Mouse (Mus musculus) heart, postnatal 25 days (tissue): Measurements from ENCODE around the gene Cd46. TPM values are rescaled to one million over a fixed set of nuclear protein-coding genes. Genes with fewer than 3 reads are reported as not detected.

ENCODE experiments used
- DNase-seq: peaks from one replicate; pipeline ENCODE4 v3.0.0; 2022; ENCODE audit warnings: low spot score
- intact Hi-C: fragments of 180-260 bp; cut with DNase I; formaldehyde crosslinking; loops from one replicate; pipeline ENCODE4 v1.15.1; 2025
- total RNA-seq, 2 experiments: library from RNA; stranded (reverse); gene quantifications; 2 replicates each; pipeline ENCODE4 v1.2.3; 2021

The Cd46 gene
- total RNA-seq, 2 experiments from 2014 or later = 0.75 to 1.1 TPM

- no peak for DNase-seq
- intact Hi-C loops = loop anchor here (2.0 kb wide), 1 partner anchor 13 kb away; no protein-coding TSS in a partner anchor
Measured at GRCm38 (mm10) chr1:195021831-195022230, 70.2 kb downstream of the Cd46 start.

GRCm38 (mm10) chr1:195019062-195019600, 72.9 kb downstream of the Cd46 start:
- no peak for DNase-seq
- intact Hi-C loops = no loop called here

DNA sequence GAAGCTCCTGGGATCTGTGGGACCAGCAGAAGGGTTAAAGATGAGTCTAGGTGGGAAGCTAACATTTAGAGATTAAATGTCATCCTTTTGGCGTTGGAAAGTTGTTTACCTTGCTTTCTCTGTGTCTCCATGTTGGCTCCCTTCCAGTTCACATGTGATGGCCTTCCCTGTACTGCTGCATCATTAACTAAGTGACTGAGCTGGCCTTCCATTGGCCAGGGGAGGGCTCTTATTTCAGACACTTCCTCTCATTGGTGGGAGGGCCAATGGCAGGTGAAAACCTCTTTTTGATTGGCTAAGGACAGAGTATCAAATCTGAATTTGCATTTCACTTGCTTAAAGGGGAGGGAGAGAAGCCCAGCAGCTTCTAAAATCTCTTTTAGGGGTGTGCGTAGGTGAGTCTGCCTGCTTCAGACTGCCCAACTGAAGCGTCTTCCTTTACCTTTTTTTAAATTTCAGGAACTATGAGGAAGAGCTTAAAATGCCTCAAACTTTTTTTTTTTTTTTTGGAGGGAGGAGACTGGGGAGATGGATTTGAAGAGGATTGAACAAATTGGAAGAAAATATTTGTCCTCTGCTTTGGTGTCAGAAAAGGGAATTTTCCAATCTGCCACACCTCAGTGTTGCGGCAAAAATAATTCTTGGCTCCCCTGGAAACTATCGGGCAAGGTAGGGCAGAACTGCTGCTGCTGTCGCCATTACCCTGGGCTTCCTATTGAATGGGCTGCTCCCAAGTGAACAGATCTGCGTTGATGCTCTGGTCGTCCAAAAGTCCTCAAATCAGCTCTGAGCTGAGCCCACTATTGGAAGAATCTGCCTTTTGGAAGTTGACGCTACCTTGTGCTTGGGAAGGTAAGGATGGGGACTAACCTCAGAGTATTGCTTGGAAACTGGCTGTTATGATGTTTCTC, 73.7 kb downstream of the Cd46 start:
- intact Hi-C loops = no loop called here
- DNase-seq = peak; percentile 68

GRCm38 (mm10) chr1:195017626-195018025, 74.4 kb downstream of the Cd46 start:
- no peak for DNase-seq
- intact Hi-C loops = no loop called here

DNA sequence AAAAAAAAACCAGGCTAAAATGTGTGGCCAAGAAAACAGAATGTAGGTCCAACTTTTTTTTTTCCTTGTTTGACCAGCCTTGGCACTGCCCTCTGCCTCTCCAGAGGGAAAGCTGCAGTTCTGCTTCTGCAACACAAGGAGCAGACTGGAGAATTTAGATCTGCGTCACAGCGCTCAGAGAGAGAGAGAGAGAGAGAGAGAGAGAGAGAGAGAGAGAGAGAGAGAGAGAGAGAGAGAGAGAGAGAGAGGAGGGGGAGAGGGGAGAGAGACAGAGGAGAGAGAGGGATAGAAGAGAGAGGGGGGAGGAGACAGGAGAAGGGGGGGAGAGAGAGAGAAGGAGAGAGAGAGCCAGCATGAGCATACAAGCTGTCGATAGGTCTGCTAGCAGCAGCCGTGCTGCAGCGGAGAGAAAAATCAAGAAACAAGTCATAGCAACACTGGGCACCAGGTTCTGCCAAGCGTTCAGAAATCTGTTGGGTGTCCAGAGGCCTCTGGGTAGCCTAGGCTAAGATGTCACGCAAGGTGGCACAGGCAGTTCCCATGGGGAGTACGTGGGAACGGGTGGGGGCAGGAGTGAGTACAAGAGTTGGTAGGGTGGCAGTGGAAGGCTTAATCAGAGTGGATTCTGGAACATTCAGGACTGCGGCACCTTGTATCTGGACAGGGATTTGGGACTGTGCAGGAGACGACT, 75.1 kb downstream of the Cd46 start:
- intact Hi-C loops = no loop called here
- peak; percentile 48 for DNase-seq

DNA sequence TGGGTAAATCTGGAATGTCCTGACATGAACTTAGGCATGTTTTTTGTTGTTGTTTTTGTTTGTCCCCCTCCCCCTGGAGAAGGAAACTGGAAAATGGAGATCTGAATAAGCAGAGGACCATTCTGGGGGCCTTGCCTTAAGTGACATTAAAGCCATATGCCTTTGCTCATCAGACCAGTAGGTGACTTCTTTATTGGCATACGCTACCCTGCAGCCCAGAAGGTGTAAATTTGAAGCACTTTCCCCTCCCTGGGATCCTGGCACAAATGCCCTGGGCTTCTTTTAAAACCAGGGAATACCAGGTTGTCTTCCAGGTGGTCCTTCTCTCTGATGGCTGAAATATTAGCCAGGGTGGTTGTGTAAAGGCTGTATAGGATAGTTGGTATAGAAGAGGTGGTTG, 76.8 kb downstream of the Cd46 start:
- no peak for DNase-seq
- intact Hi-C loops = loop anchor here (1.0 to 2.0 kb wide), 2 partner anchors 20 to 39 kb away; no protein-coding TSS in a partner anchor

DNA sequence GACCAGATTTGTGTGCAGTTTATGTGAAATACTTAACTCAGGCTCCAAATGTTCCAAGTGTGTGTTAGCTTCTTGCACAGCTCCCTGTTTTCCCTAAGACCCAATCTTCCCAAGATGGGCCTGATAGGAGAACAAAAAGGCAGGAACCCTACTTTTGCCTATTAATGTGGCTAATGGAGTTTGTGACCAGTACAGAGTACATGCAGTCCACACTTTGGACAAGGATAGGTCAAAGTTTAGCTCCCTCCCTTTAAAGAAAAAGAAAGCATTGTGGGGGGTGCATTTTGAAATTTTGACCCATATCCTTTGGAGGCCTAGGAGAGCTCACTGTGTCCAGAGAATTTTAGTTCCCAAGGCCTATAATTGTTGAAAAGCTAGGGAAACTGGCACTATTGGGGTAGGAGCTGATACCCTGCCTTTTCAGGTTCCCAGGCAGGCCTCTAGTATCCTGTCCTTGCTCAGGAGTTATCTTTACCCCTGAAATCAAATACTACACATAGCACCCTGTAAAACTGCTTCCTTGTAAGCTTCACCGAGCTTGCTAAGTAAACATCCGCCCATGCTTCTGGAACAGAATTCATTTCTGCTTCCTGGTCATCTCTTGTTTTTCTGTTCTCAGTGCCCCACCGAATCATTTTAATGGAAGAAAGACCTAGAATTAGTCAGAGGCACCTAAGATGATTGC, 77.7 kb downstream of the Cd46 start:
- no peak for DNase-seq
- intact Hi-C loops = loop anchor here (2.0 kb wide), 1 partner anchor 20 kb away; no protein-coding TSS in a partner anchor

DNA sequence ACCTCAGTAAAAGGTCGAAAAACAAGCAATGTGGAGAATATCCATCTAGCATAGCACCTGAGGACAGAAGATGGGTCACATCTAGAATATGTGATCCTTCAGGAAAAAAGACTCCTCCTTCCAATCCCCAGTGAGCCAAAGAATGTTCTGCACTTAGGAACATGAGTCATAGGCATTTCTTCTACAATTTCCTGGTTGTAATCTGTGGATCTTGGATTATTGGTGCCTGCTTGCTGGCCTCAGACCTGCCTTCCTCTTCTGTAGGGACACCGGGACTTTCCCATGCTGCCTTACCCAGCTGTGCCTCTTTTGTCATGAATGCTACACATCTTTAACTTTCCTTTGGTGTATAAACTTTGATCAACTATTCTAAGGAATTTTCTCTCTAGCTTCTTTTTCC, 79.5 kb downstream of the Cd46 start:
- intact Hi-C loops = no loop called here

GRCm38 (mm10) chr1:195006267-195006666, 85.8 kb downstream of the Cd46 start:
- intact Hi-C loops = no loop called here
- no peak for DNase-seq

More for the DNA sequence above, 79.5 kb downstream of the Cd46 start:
- DNase-seq = no peak

GRCm38 (mm10) chr1:195004194-195004593, 87.9 kb downstream of the Cd46 start:
- intact Hi-C loops = no loop called here
- DNase-seq = no peak

DNA sequence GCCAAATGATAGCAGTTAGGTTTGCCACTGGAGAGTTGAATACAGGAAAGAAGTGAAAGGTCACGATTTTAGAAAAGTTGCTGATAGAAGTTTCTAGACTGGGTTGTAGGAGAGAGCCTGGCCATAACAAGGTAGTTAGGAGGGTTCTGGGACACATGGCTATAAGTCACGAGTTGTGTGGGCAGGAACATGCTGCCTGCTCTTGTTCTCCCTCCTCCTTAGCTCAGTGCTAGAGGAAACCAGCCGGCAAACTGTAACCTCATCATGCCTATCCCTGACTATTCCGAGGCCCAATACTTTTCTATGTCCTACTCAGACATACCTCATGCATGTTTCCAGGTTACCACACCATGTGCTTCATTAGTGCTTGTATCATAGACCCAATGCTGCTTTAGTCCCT, 88.7 kb downstream of the Cd46 start:
- no peak for DNase-seq
- intact Hi-C loops = no loop called here

DNA sequence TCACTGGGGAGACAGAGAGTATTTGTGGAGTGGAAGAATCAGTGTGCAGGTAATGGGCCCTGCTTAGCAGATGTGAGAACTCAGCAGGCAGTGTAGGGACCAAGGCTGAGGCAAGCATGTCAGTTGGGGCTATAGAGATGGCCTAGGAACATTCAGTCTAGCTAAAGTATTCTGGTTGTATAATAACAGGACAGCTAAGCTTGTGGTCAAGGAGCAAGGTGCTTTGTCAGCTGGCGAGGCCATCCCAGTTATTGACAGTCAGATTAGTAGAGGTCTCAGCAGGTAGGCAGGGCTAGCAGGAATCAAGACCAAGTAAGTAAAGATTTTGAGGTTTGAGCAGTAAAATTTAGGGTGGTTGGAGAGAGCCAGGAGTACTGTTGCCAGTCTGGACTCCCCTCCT, 93.7 kb downstream of the Cd46 start:
- intact Hi-C loops = no loop called here
- no peak for DNase-seq

- intact Hi-C loops = loop anchor here (2.0 kb wide), 1 partner anchor 20 kb away; no protein-coding TSS in a partner anchor
- peak; percentile 58 for DNase-seq
Measured at GRCm38 (mm10) chr1:194995196-194995595, 96.9 kb downstream of the Cd46 start.

GRCm38 (mm10) chr1:194994262-194994661, 97.8 kb downstream of the Cd46 start:
- intact Hi-C loops = loop anchor here (2.0 kb wide), 1 partner anchor 21 kb away; no protein-coding TSS in a partner anchor
- no peak for DNase-seq

DNA sequence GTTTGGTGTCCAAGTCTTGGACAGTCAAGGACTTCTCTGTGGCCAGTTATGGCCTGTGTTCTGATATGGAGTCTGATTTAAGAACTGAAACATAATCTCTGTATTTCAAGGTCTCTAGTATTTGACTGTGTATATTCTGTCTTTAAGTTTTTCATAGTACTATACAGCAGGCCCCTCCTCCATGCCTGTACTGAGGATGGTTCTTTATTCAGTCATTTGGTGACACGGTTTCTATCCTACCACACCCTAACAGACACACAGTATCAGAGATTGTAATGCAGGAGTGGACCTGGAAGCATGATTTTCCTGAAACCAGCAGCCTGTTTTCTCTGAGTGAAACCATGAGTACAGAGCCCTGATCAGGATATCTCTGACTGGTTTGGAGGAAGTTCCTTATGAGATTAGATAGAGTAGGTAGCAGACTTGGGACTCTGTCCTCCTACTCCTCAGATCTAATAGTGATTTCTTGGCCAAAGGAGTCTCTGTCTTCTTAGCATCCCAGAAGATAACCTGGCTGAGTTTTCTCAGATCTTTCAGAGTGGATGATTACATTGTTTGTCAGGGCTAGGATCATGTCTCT, 98.5 kb downstream of the Cd46 start:
- intact Hi-C loops = no loop called here
- no peak for DNase-seq

DNA sequence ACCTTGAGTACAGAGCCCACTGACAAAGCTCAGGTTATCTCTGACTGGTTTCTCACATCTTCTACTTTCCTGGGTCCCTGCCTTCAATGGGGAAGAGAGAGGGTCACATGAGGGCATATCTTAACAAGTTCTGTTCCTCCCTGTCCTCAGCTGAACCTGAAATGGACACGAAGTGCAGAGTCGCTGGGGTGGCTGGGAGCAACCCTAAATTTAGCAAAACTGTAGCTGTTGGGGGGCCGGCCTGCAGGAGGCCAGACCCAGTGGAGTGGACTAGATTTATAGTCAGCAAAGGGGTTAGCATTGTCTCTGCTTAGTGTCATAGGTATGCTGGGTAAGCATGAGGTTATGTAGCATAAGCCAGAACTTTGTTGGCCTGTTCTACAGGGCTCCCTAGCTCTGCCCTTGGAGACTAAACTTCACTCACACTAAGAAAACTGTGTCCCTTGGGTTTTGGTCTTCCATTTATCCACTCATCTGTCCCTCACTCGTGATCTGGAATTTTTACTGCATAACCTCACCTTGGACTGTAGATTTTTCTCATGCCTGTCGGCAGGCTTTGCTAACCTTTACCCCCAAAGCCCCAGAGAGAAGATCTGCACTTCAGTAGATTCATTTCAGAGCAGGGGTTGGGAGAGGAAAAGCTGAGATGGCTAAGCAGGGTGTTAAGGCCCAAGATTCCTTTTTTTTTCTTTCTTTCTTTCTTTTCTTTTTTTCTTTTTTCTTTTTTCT, 99.3 kb downstream of the Cd46 start:
- intact Hi-C loops = no loop called here
- DNase-seq = peak; percentile 17

DNA sequence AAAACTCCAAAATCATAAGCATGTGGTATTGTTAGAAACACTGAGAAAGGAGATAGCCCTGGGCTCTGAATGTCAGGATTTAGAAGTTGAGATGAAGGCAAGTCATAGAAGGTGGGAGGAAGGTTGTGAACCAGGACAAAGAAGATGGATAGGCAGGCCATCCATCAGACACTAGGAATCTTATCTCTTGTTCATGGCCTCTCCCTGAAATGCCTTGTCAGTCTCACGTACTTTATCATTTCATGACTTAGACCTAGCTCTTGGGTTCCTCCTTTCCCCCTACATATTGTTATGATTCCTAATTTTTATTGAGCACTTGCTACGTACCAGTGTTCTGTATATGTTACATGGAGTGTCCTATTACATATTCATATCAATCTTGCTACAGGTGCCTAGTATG, 100.4 kb downstream of the Cd46 start:
- no peak for DNase-seq
- intact Hi-C loops = no loop called here

DNA sequence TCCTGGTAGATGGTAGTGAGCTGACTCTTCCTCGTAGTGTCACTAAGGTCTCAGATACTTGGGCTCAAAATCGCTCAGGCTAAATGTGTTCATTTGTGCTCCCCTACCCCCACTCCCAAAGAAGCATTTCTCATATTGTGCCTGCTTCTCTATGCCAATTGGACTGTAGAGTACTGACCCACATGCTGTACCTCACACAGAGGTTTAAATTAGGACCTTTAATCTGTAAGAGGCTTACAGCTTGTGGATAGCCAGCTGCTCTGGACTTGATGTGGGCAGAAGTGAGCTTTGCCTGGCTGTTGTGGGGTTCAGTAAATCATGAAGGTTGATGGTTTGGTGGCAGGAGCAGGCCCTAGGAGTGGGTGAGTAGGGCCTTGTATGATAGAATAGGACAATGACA, 101.1 kb downstream of the Cd46 start:
- no peak for DNase-seq
- intact Hi-C loops = no loop called here

DNA sequence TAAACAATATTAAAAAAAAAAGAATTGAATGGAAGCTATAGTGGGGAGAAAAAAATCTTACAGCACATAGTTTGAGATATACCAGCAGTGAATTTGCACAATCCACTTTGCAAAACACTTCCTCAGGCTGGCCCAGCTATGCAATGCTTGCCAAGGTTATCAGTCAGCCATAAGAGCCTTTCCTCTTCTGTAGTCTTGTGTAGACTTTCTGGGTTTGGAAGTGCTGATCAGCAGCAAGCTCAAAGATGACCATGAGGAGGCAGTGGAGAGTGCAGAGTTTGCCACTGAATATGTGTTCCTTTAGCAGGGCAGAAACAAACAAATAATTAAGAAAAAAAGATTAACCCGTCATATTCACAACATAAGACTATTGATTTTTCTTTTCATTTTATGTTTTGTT, 103.0 kb downstream of the Cd46 start:
- DNase-seq = no peak
- intact Hi-C loops = no loop called here
